Mouse (Mus musculus): Measurements from ENCODE around the gene Gnb1.

The Gnb1 gene

DNA sequence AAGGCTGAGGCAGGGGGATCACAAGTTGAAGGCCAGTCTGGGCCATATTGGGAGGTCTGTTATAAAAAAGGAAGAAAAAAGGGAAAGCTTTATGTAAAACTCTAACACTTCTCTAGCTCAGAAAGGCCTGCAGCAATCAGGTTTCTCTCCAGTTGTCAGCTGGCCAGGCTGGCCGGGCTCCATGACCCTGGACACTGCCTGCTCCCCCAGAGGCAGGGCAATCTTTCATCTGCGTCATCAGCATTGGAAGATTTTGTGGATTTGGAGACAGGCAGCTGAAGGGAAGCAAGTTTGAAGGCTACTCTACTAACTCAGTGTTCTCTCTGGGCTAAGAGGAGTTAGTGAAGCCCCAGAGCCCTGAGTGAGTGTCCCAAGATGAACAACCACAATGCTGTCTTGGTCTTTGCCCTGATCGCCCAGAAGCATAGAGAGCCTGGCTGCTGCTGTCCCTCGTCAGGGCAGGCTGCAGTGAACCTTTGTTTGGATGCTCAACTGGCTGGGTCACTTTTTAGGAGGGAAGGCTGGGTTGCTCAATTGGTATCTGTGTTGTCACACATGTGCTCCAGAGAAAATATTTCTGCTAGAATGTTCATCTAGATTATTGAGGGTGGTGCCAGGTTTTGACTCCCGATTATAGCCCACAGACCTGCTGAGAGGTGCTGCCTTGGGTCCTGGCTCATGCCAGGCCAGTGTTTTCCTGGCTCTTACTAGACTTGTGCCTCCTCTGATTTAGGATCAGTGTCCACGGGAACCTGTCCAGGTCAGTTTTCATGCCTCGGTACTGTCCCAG, 87.4 kb downstream of the Gnb1 start:
- DNase-seq (ENCODE audit: low read depth), result no peak

DNA sequence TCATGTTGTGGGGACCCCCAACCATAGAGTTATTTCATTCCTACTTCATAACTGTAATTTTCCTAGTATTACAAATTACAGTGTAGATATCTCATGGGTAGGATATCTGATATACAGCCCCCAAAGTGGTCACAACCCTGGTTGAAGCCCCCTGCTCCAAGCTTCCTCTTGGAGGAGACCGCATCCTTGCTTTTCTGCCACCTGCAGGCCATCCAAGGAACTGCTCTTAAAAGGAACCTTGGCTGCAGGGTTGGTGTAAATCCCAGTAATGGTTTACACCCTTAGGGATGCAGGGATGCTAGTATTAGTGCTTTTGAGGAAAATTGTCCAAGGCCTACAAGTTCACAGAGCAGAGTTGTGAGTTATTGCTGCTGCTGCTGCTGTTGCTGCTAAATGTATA, 89.3 kb downstream of the Gnb1 start:
- no peak for DNase-seq (ENCODE audit: low read depth)

DNA sequence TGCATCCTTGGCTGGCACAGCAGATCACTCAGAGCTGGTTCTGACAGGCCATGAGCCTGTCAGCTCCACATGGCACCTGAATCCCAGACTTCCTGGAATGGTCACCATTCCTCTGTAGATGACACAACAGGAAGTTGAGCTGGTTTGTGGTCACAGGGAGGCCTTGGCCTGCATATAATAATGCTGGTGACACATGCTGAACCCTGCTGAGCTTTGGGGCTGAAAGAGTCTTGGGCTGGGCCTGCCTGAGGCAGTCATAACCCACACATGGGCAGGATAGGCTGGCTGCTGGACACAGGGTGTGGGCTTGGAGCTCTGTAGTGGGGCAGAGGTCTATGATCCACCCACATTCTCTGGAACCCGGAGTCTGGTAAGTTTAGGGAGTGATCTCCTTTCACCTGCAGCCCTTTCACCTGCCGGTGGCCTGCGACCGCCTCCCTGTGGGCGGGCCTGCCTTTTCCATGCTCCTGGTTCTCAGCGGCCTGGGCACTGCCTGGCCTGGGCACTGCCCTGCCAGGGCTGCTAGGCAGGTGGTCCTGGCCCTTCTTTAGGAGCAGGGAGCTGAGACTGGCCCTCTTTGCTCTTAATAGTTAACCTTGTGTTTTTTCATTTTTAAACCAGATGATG, 91.2 kb downstream of the Gnb1 start:
- DNase-seq (ENCODE audit: low read depth), result no peak

DNA sequence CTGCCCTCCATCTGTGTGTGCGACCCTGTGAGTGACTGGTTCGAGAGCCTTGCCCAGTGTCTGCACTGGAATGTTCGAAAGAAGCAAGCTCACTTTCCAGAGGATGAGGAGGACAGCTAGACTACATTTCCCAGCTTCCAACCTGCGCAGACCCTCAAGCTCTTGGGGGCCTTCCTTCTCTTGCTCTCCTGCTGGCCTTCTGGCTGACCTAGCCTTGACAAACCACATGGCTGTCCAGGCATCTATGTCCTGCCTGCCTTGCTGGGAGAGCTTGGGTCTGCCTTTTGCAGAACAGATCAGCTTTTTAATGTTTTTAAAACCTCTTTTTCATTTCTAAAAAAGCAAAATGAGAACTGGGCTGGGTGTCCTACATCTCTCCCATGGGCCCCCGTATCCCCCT, 98.2 kb downstream of the Gnb1 start:
- DNase-seq (ENCODE audit: low read depth), result no peak

DNA sequence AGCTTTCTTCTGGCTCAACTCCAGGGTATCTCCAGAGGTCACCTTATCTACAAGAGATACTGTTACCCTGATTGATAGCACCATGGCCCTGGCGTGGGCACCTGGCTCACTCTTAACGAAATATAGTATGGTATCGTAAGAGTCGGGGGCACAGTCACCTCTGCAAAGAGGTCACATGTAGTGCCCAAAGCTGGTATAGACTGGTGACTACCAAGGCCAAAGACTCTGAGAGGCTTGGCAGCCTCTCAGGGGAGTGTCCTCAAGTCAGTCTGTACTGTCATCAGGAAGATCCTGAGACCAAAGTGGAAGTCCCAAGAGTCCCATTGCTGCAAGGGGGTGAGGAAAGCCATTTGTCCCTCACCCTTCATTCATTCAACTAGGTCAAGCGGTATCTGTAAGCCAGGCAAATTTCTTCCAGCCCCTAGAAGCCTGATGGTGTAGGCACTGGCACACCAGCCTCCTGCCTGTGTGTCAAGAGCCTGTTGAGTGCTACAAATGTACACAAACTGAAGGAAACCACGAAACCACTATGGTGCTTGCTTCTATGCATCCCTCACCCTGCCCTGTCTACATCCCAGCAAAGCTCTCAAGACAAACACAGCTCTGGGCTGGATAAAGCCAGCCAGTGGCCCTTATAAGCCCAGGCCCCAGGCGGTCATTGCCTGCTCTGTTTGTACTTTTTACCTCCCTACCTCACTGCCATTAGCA, 100.0 kb downstream of the Gnb1 start:
- no peak for DNase-seq (ENCODE audit: low read depth)

DNA sequence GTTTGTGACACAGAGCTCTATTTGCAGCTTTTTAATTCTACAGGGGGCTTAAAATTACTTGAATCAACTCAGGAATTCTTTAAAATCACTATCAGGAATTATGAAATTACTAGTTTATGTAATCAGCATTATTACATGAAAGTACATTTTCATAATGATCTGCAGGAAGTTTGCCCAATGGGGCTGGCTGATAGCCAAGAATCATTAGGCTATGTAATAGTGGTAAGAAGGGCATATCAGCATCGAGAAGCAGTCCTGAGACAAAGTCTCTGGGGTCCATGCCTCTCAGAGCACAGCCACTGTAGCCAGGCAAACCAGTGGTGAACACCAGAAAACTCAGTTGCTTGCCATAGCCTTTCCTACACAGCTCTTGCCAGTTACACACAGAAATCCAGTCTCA, 102.6 kb downstream of the Gnb1 start:
- no peak for DNase-seq (ENCODE audit: low read depth)

DNA sequence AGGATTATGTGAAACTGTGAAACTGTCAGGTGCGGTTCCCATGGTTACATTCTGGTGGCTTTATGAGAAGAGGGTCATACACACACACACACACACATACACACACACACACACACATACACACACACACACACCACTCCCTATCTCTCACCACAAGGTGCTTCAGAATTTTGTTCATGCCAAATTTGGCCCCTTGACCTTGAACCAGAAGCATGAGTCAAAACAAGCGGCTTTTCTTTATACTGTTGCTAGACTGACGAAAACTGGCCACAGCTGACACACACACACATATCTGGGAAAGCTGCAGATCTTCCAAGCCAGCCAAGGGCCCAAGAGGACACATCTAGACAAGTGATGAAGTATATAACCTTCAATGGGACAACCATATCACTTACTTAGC, 104.6 kb downstream of the Gnb1 start:
- no peak for DNase-seq (ENCODE audit: low read depth)

DNA sequence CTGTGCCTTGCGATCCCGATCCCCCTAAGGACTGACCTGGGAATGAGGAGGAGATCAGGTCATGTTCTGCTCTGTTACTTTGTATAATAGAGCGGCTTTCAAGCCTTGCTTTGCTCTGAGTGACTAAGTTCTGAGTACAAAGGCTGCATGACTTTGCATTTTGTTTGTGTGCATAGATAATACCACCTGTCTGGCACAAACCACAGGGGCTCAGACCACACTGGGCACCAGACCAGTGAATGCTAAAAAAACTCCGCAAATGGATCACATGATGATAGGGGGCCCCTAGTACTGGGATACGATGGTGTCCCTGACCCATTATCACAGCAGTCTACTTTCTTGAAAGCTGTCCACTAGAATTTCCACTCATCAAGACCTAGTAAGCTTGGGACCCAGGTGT, 105.4 kb downstream of the Gnb1 start:
- no peak for DNase-seq (ENCODE audit: low read depth)

DNA sequence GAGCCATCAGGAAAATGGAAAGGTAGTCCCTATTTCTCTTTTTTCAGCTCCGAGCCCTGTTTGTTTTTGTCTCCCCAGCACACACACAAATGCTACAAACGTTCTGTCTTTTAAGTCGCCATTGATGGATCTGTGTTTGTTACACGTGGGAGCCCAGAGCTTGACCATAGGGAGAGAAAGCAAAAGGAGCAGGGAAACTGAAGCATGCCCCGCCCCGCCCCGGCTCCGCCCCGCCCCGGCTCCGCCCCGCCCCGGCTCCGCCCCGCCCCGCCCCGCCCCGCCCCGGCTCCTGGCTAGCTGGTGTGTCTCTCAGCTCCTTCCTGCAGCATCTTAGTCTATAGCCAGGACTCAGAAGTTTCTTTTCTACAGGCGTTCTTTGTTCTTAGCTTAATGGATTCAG, 107.4 kb downstream of the Gnb1 start:
- no peak for DNase-seq (ENCODE audit: low read depth)

DNA sequence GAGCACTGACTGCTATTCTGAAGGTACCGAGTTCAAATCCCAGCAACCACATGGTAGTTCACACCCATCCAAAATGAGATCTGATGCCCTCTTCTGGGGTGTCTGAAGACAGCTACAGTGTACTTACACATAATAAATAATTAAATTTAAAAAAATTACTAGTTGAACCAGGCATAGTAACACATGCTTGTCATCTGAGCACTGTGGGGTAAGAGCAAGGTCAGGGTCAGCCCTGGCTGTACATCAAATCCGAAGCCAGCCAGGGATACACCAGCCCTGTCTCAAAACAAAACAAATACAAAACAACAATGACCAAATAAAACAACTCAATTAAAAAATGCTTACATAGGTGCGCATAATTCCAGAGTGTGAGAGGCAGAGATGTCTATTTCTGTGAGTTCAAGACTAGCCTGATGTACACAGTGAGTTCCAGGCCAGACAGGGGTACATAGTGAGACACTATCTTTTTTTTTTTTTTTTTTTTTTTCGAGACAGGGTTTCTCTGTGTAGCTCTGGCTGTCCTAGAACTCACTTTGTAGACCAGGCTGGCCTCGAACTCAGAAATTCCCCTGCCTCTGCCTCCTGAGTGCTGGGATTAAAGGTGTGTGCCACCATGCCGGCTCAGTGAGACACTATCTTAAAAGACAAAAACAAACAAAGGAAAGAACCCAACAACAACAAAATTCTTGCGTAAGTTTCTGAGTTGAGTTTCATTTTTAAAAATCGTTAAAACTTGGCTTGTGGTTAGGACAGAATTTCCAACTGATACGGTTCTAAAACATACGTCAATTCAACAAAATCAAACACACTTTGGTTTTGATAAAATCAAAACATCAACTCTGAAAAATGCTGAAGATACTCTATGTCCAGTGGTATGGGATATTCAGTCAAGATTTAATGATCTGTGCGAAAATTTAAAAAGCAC, 109.0 kb downstream of the Gnb1 start:
- no peak for DNase-seq (ENCODE audit: low read depth)

DNA sequence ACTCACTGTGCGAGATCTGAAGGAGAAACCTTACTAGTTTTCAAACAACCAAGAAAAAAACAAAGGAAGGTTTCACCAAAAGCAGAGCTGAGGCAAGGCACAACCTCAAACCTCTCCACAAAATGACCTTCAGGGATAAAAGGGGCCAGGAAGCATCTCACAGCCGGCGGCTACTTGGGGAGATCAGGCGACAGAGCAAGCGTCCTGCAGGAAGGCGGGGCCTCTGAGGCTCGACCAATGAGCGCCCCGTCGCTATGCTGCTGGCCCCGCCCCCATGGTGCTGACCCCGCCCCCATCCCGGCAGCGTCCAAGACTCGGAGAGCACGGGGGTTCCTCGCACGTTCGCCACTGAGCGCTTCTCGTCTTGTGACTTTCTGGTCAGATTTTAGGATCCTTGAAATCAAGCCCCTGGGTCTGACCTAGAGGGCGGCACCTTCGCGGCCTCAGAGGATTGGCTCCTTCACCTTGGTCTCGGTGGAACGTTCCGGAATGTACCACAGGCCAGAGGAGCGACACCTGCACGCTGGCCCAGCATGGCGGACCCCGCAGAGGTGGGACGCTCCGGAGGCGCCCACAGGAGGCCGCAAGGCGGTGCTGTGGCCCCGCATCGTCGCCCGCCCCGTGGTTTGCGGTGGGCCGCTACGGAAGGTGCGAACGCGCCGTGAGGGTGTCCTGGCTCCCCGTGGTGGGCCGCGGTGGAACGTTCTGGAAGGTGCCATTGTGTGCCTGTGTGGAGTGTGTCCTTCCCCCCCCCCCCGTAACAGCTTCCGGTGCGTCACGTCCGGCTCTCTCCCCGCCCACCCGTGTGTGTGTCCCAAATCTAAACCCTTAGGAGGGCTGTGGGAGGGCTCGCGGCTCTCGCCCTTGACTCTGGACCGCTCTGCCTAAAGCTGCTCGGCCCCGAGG, 110.2 kb downstream of the Gnb1 start, which contains the start of gene Slc35e2:
TSS of gene Slc35e2 (plus strand) at position 326 of the 906 bp plus-strand sequence.
- DNase-seq (ENCODE audit: low read depth), result peak; percentile 86

DNA sequence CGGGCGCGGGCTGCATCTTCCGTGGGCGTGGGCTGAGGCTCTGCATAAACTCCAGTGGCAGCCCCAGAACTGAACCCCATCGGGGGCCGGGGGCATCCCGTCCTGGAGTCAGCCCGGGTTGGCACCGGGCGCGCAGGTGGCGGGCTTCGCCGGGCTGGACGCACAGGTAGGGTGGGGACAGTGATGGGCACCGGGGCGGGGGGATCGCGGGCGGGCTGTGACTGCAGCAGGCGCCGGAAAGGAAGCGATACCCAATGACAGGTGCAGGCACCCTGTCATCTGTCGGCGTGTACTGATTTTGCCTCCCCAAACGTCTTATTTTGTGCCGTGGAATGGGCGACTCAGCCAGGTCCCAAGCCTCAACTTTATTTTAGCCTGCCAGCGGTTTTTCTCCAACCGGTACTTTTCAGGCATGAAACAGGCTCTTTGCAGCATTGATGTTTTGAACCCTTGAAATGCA, 110.9 kb downstream of the Gnb1 start:
- no peak for DNase-seq (ENCODE audit: low read depth)

DNA sequence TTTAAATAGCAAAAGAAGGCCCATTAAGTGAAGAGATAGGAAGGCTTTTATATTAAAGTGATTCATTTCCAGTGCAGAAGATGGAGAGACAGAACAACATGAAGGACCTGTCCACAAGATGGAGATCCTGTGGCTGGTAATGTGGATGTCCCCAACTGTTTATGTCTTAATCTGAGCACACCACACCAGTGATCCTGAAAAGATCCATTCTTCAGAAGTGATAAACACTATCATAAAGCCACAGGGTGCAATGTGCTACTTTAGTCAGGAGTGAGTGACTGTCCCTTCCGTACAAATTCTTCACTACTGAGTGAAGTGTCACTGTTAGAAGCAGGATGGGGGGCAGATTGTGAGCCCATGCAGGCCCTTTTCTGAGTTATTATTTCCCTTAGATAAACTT, 111.6 kb downstream of the Gnb1 start:
- peak; percentile 65 for DNase-seq (ENCODE audit: low read depth)

DNA sequence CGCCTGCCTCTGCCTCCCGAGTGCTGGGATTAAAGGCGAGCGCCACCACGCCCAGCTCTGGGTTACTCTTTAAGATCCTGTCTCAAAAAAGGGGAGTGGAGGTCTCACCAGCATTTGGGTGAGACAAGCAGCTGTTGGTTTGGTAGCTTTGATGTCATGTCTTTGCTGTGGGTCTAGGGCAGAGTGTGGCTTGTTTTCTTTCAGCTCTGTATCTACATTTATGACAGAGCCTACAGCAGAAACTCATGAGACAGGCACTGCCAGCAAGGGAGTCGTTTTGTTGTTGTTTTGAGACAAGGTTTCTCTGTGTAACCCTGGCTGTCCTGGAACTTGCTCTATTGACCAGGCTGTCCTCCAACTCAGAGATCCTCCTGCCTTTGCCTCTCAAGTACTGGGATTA, 112.6 kb downstream of the Gnb1 start:
- DNase-seq (ENCODE audit: low read depth), result no peak

DNA sequence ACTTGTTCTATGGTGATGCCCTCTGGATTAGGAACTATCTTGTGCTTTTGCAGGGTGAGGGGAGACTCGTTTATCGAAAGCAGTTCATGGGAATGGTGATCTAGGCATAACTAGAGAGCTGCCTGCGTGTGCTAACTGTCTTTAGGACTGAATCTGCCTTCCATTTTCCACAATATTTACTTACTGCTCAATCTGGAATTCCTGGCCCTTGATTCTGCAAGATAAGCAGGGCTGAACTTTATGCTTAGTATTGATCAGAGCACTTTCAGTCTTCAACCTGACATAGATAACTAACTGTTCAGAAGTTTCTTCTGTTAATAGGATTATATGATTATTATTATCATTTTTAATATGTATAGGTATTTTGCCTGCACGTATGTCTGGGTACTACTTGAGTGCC, 114.0 kb downstream of the Gnb1 start:
- DNase-seq (ENCODE audit: low read depth), result no peak

DNA sequence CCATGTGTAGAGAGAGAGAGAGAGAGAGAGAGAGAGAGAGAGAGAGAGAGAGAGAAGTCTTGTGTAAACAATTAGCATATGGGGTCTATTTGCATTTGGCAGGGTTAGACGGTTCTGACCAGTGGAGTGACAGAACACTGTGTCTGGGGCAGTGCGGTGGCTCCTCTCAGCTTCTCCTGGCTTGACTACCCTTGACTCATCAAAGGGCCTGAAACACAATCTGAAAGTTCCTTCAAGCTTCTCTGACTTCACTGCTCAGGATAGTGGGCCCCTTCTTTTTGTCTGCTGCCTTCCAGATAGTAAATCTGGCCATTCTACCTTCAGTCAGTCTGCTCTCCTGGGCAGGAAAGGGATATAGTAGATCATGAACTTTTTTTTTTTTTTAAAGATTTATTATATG, 115.7 kb downstream of the Gnb1 start:
- no peak for DNase-seq (ENCODE audit: low read depth)

Measured in c-Kit-positive CD71-positive TER-119-negative erythroid progenitor cells, embryonic 14.5 days (primary cell).